Mouse (Mus musculus) cerebellum, adult 2 months (tissue): ENCODE results near the gene Ostc. TPM values are rescaled to one million over a fixed set of nuclear protein-coding genes. Genes with fewer than 3 reads are reported as not detected.

Experiments used
- DNase-seq, 2 experiments: peaks; one replicate each; pipeline ENCODE4 v3.0.0; 2021
- H3K27ac ChIP-seq: fragments of 200-500 bp; 2 replicates; pipeline ENCODE4 v1.5.1; 2012; ENCODE audit warnings: low read length, control low read depth, inconsistent platforms; ENCODE audit not compliant: insufficient read depth
- H3K27me3 ChIP-seq: fragments of 200-500 bp; 2 replicates; pipeline ENCODE4 v1.6.1; 2012; ENCODE audit warnings: inconsistent platforms, mild to moderate bottlenecking, low read length, moderate library complexity; ENCODE audit not compliant: control insufficient read depth, insufficient read depth
- H3K4me1 ChIP-seq: fragments of 200-500 bp; 2 replicates; pipeline ENCODE4 v1.6.1; 2011; ENCODE audit warnings: low read length; ENCODE audit not compliant: control insufficient read depth, insufficient read depth
- H3K4me3 ChIP-seq: fragments of 200-500 bp; replicated peaks from 2 replicates; pipeline ENCODE3; 2011; ENCODE audit warnings: mild to moderate bottlenecking, low read depth, low read length, control low read depth; ENCODE audit not compliant: insufficient read depth
- CTCF ChIP-seq: fragments of 200-500 bp; IDR thresholded peaks from 2 replicates; pipeline ENCODE4 v1.5.1; 2011; ENCODE audit warnings: low read depth, mild to moderate bottlenecking, control low read depth, low read length, moderate library complexity, borderline replicate concordance; ENCODE audit not compliant: insufficient read depth
- POLR2A ChIP-seq: fragments of 200-500 bp; IDR thresholded peaks from 2 replicates; pipeline ENCODE4 v1.6.1; 2011; ENCODE audit warnings: low read length, control low read depth, borderline replicate concordance; ENCODE audit not compliant: insufficient read depth
- WGBS: fragments of 180-500 bp; shearing (Covaris S2); methylation state at CpG from one replicate; pipeline ENCODE4 v1.1.7; 2018; 5-methylcytosine and 5-hydroxymethylcytosine counted together
- polyA plus RNA-seq: library from polyadenylated mRNA; depleted of rRNA; stranded (reverse); fragments of >200 nt; gene quantifications from 2 replicates; pipeline ENCODE4 v1.2.3, GENCODE M21; 2012

Ostc gene
- polyA plus RNA-seq, 1 experiment: 62.9 TPM

- 39% methylated on average over 4 of the region's 4 CpGs for WGBS
- no peak overlapping the region for H3K27ac ChIP-seq
- TF ChIP-seq POLR2A: no peak
- TF ChIP-seq CTCF: no peak
Measured at GRCm38 (mm10) chr3:130736758-130737157, 27.5 kb upstream of the Ostc start.

GRCm38 (mm10) chr3:130730189-130730653 lies 21.0 kb upstream of the Ostc start, which contains the start of gene Rpl34:
TSS of gene Rpl34 (minus strand) at chr3:130730398.
- Histone ChIP-seq H3K27me3 (no peaks in the 10 kb centered on the region), H3K4me1 (peaks cover 5% of the 10 kb centered on the region), H3K4me3 (peak within 1 kb of the TSS; percentile 87), H3K27ac (peak within 1 kb of the TSS; percentile 14; the same call in 1 of the 2 replicates)
- under 1% methylated on average over 45 of the region's 45 CpGs for WGBS
- peak; percentile 98 for TF ChIP-seq POLR2A
- no peak for TF ChIP-seq CTCF
- DNase-seq: peak; percentile 93 to 96

More at GRCm38 (mm10) chr3:130736758-130737157, 27.5 kb upstream of the Ostc start:
- H3K27me3 ChIP-seq: no peaks in the 10 kb centered on the region; the same call in 1 of the 2 replicates
- H3K4me3 ChIP-seq: no peak overlapping the region
- DNase-seq: no peak
- no peaks in the 10 kb centered on the region for H3K4me1 ChIP-seq

GRCm38 (mm10) chr3:130729472-130730188 lies 20.4 kb upstream of the Ostc start:
- Histone ChIP-seq H3K4me3 (peak overlapping the region; percentile 87), H3K27me3 (no peaks in the 10 kb centered on the region), H3K4me1 (peaks cover 5% of the 10 kb centered on the region), H3K27ac (peak overlapping the region; percentile 14; the same call in 1 of the 2 replicates)
- no peak for DNase-seq
- TF ChIP-seq POLR2A (no peak), CTCF (no peak)
- under 1% methylated on average over 58 of the region's 58 CpGs for WGBS

GRCm38 (mm10) chr3:130727676-130728075 lies 18.4 kb upstream of the Ostc start:
- Histone ChIP-seq H3K4me3 (no peak overlapping the region), H3K27ac (no peak overlapping the region), H3K27me3 (no peaks in the 10 kb centered on the region), H3K4me1 (peaks cover 5% of the 10 kb centered on the region)
- WGBS: 78% methylated on average over 4 of the region's 4 CpGs
- no peak for DNase-seq
- TF ChIP-seq POLR2A (no peak), CTCF (no peak)

GRCm38 (mm10) chr3:130727036-130727435 lies 17.8 kb upstream of the Ostc start:
- Histone ChIP-seq H3K27me3 (no peaks in the 10 kb centered on the region), H3K4me3 (no peak overlapping the region), H3K4me1 (peaks cover 5% of the 10 kb centered on the region), H3K27ac (no peak overlapping the region)
- DNase-seq: no peak
- no peak for TF ChIP-seq CTCF
- TF ChIP-seq POLR2A: no peak
- 85% methylated on average over 1 of the region's 1 CpGs for WGBS

DNA sequence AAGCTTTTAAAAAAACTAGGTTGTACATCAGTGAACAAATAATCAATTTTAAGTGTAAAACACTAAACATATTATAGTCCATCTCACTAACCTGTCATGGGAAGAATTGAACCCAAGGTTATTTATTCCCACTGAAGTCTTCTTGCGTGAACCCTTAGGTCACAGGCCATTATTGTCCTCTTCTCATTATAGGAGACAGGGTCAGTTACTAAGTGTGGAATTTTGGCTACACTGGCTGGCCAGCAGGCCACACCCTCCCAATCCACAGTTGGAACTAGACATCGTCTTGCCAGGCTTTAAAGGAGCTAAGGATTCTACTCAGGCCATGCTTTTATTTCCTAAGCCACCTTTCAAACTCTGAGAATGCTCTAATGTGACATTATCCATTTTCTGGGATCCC lies 16.5 kb upstream of the Ostc start:
- TF ChIP-seq POLR2A (no peak), CTCF (no peak)
- 65% methylated on average over 2 of the region's 2 CpGs for WGBS
- Histone ChIP-seq H3K4me1 (peaks cover 2% of the 10 kb centered on the region), H3K27me3 (no peaks in the 10 kb centered on the region), H3K27ac (no peak overlapping the region), H3K4me3 (no peak overlapping the region)
- no peak for DNase-seq

- TF ChIP-seq CTCF: no peak
- TF ChIP-seq POLR2A: no peak
- H3K27me3 ChIP-seq: no peaks in the 10 kb centered on the region
- no peak for DNase-seq
- H3K4me3 ChIP-seq: no peak overlapping the region
- H3K4me1 ChIP-seq: no peaks in the 10 kb centered on the region
- WGBS: 78% methylated on average over 11 of the region's 11 CpGs
- no peak overlapping the region for H3K27ac ChIP-seq
Measured at GRCm38 (mm10) chr3:130722733-130723478, 13.7 kb upstream of the Ostc start.

DNA sequence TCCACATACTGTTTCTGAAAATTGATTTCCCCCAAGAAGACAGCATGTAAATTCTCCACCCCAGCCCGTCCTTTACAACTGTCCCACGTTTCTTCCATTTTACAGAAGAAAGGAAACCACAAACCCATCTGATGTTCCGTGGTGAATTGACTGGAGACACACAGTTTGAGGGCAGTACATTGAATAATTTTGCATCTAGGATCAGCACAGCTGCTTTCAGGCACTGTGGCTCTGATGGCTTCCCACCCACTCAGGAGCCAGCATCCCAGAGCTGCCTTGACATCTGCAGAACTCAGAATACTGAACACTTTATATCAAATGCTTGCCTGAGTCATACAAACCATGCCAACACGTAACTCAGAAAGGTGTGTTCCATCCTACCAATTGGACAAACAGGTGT lies 11.0 kb upstream of the Ostc start:
- no peak overlapping the region for H3K4me3 ChIP-seq
- WGBS: 88% methylated on average over 4 of the region's 4 CpGs
- H3K27me3 ChIP-seq: no peaks in the 10 kb centered on the region
- no peak for DNase-seq
- no peak for TF ChIP-seq CTCF
- no peak for TF ChIP-seq POLR2A
- no peaks in the 10 kb centered on the region for H3K4me1 ChIP-seq
- H3K27ac ChIP-seq: no peak overlapping the region

- Histone ChIP-seq H3K4me1 (no peaks in the 10 kb centered on the region), H3K27ac (no peak overlapping the region), H3K27me3 (no peaks in the 10 kb centered on the region), H3K4me3 (no peak overlapping the region)
- TF ChIP-seq POLR2A (no peak), CTCF (no peak)
- DNase-seq: no peak
- whole genome bisulfite sequencing: 92% methylated on average over 4 of the region's 4 CpGs
Measured at GRCm38 (mm10) chr3:130718871-130719270, 9.6 kb upstream of the Ostc start.
